Mouse (Mus musculus) MEL (cell line): ENCODE results near the gene Aldoc. TPM values are rescaled to one million over a fixed set of nuclear protein-coding genes. Genes with fewer than 3 reads are reported as not detected.

Experiments
- DNase-seq: peaks from one replicate; pipeline ENCODE4 v3.0.0; 2011; ENCODE audit warnings: low read depth, low spot score
- H3K27ac ChIP-seq: 2 replicates; pipeline ENCODE4 v1.5.1; 2012; ENCODE audit warnings: low read depth, mild to moderate bottlenecking, control low read depth, low read length, moderate library complexity; ENCODE audit not compliant: control insufficient read depth
- H3K27me3 ChIP-seq, 2 experiments: fragments of 150-350 bp in 1 of 2; sonication (generic) in 1 of 2; 2 replicates each; pipeline ENCODE4 v1.6.1; 2012; ENCODE audit warnings: low read length in 2 of 2, mild to moderate bottlenecking in 2 of 2, improper control_type of control experiment in 1 of 2, moderate library complexity in 1 of 2; ENCODE audit not compliant: insufficient read depth in 2 of 2, control insufficient read depth in 1 of 2
- H3K36me3 ChIP-seq, 2 experiments: 2 replicates each; pipeline ENCODE4 v1.6.1; 2012 to 2014; ENCODE audit warnings: low read length in 2 of 2, improper control_type of control experiment in 1 of 2, inconsistent platforms in 1 of 2, mild to moderate bottlenecking in 1 of 2; ENCODE audit not compliant: insufficient read depth in 2 of 2, control insufficient read depth in 1 of 2
- H3K4me1 ChIP-seq, 2 experiments: fragments of 150-350 bp in 1 of 2; sonication (generic) in 1 of 2; 2 replicates each; pipeline ENCODE4 v1.6.1; 2012; ENCODE audit warnings: low read length in 2 of 2, improper control_type of control experiment in 1 of 2, mild to moderate bottlenecking in 1 of 2; ENCODE audit not compliant: insufficient read depth in 2 of 2, control insufficient read depth in 1 of 2
- H3K4me3 ChIP-seq, 2 experiments: fragments of 150-350 bp in 1 of 2; sonication (generic) in 1 of 2; 2 replicates each; pipeline ENCODE4 v1.5.1; 2012; ENCODE audit warnings: low read depth in 2 of 2, low read length in 2 of 2, mild to moderate bottlenecking in 2 of 2, moderate library complexity in 2 of 2, control low read depth in 1 of 2, improper control_type of control experiment in 1 of 2; ENCODE audit not compliant: control insufficient read depth in 1 of 2, insufficient read depth in 1 of 2
- H3K79me2 ChIP-seq: 2 replicates; pipeline ENCODE4 v1.6.1; 2012; ENCODE audit warnings: mild to moderate bottlenecking, low read length, moderate library complexity; ENCODE audit not compliant: control insufficient read depth, poor library complexity, insufficient read depth
- H3K9ac ChIP-seq: 2 replicates; pipeline ENCODE4 v1.6.1; 2012; ENCODE audit warnings: low read depth, mild to moderate bottlenecking, control low read depth, low read length, moderate library complexity; ENCODE audit not compliant: control insufficient read depth, poor library complexity, severe bottlenecking
- H3K9me3 ChIP-seq: fragments of 150-350 bp; sonication (generic); replicated peaks from 2 replicates; pipeline ENCODE4 v1.6.1; 2012; ENCODE audit warnings: mild to moderate bottlenecking, low read length, improper control_type of control experiment, moderate library complexity; ENCODE audit not compliant: insufficient read depth
- ETS1 ChIP-seq: IDR thresholded peaks from 2 replicates; pipeline ENCODE4 v1.6.1; 2012; ENCODE audit warnings: low read depth, mild to moderate bottlenecking, inconsistent platforms, low read length, improper control_type of control experiment, moderate library complexity
- HCFC1 ChIP-seq: IDR thresholded peaks from 2 replicates; pipeline ENCODE4 v1.6.1; 2012; ENCODE audit warnings: low read depth, mild to moderate bottlenecking, inconsistent platforms, low read length, improper control_type of control experiment, moderate library complexity
- JUND ChIP-seq: IDR thresholded peaks from 2 replicates; pipeline ENCODE4 v1.6.1; 2011; ENCODE audit warnings: low read depth, mild to moderate bottlenecking, improper control_type of control experiment, low read length
- MAX ChIP-seq: IDR thresholded peaks from 2 replicates; pipeline ENCODE4 v1.6.1; 2011; ENCODE audit warnings: low read length, improper control_type of control experiment
- NRF1 ChIP-seq: IDR thresholded peaks from 2 replicates; pipeline ENCODE4 v1.6.1; 2014; ENCODE audit warnings: low read depth, mild to moderate bottlenecking, inconsistent platforms, low read length, improper control_type of control experiment, moderate library complexity; ENCODE audit not compliant: poor library complexity, insufficient read depth, severe bottlenecking
- POLR2A ChIP-seq, 2 experiments: IDR thresholded peaks; 2 replicates each; pipeline ENCODE4 v1.6.1; 2011 to 2012; ENCODE audit warnings: low read length in 2 of 2, mild to moderate bottlenecking in 2 of 2, control low read depth in 1 of 2, improper control_type of control experiment in 1 of 2, low read depth in 1 of 2, moderate library complexity in 1 of 2; ENCODE audit not compliant: control insufficient read depth in 1 of 2, insufficient read depth in 1 of 2, poor library complexity in 1 of 2
- RAD21 ChIP-seq: IDR thresholded peaks from 2 replicates; pipeline ENCODE4 v1.6.1; 2011; ENCODE audit warnings: mild to moderate bottlenecking, low read depth, low read length, improper control_type of control experiment
- TAL1 ChIP-seq: IDR thresholded peaks from 2 replicates; pipeline ENCODE4 v1.6.1; 2012; ENCODE audit warnings: mild to moderate bottlenecking, inconsistent platforms, low read length, moderate library complexity, mixed read lengths
- TBP ChIP-seq: IDR thresholded peaks from 2 replicates; pipeline ENCODE4 v1.8.0; 2011; ENCODE audit warnings: low read depth, low read length, improper control_type of control experiment
- UBTF ChIP-seq: IDR thresholded peaks from 2 replicates; pipeline ENCODE4 v1.6.1; 2012; ENCODE audit warnings: low read depth, mild to moderate bottlenecking, inconsistent platforms, low read length, improper control_type of control experiment, moderate library complexity, borderline replicate concordance; ENCODE audit not compliant: insufficient read depth
- USF2 ChIP-seq, 2 experiments: IDR thresholded peaks; 2 replicates each; pipeline ENCODE4 v1.6.1; 2011 to 2012; ENCODE audit warnings: improper control_type of control experiment in 2 of 2, low read length in 2 of 2, borderline replicate concordance in 1 of 2, inconsistent platforms in 1 of 2, low read depth in 1 of 2, mild to moderate bottlenecking in 1 of 2; ENCODE audit not compliant: insufficient read depth in 1 of 2
- ZMIZ1 ChIP-seq: IDR thresholded peaks from 2 replicates; pipeline ENCODE4 v1.6.1; 2012; ENCODE audit warnings: low read depth, mild to moderate bottlenecking, inconsistent platforms, low read length, improper control_type of control experiment, moderate library complexity
- polyA plus RNA-seq, 2 experiments: library from polyadenylated mRNA; stranded (reverse) in 1 of 2; unstranded in 1 of 2; fragments of >175 nt in 1 of 2; fragments of >200 nt in 1 of 2; gene quantifications; 2 replicates each; pipeline versions ENCODE4 v1.2.1 to v1.2.4; 2012; ENCODE audit warnings: low replicate concordance in 2 of 2, low read depth in 1 of 2; ENCODE audit not compliant: insufficient read length in 2 of 2, insufficient read depth in 1 of 2, missing spikeins in 1 of 2
- total RNA-seq: library from RNA; depleted of rRNA; stranded (reverse); fragments of 300-350 nt; gene quantifications from 2 replicates; pipeline ENCODE4 v1.2.3, GENCODE M21; 2012

Aldoc gene
- total and polyA plus RNA-seq, 3 experiments, result 3.0 to 8.1 TPM; not detected in 1

- H3K9ac ChIP-seq, result no peak overlapping the region
- no peaks in the 10 kb centered on the region for H3K9me3 ChIP-seq
- H3K27ac ChIP-seq, result no peak overlapping the region
- TF ChIP-seq ETS1 (no peak), JUND (no peak), RAD21 (no peak), TBP (no peak), UBTF (no peak), TAL1 (no peak), USF2 (IDR thresholded peaks at IDR 0.05; ENCODE audit: borderline replicate concordance in 1 of 2, insufficient read depth in 1 of 2, low read depth in 1 of 2, low read length in 2 of 2) (no peak), NRF1 (no peak), MAX (no peak)
- H3K27me3 ChIP-seq, result peaks cover 12 to 15% of the 10 kb centered on the region in 2 experiments
- H3K36me3 ChIP-seq, result no peaks in the 10 kb centered on the region; a peak in 1 of 4 replicates
- no peak for DNase-seq
- H3K4me3 ChIP-seq, result no peak overlapping the region
- peaks cover 0 to 10% of the 10 kb centered on the region in 2 experiments; a peak in 2 of 4 replicates for H3K4me1 ChIP-seq
- H3K79me2 ChIP-seq, result no peaks in the 10 kb centered on the region
Measured at GRCm38 (mm10) chr11:78363309-78364007, 40.7 kb downstream of the Aldoc start.

GRCm38 (mm10) chr11:78364103-78364502, 41.3 kb downstream of the Aldoc start:
- no peak overlapping the region for H3K9ac ChIP-seq
- H3K27ac ChIP-seq, result no peak overlapping the region
- no peaks in the 10 kb centered on the region for H3K9me3 ChIP-seq
- DNase-seq, result no peak
- H3K27me3 ChIP-seq, result peaks cover 13 to 19% of the 10 kb centered on the region in 2 experiments
- H3K4me3 ChIP-seq, result no peak overlapping the region
- no peak for TF ChIP-seq MAX
- no peak for TF ChIP-seq POLR2A (IDR thresholded peaks at IDR 0.05; ENCODE audit: control insufficient read depth in 1 of 2, insufficient read depth in 1 of 2, low read depth in 1 of 2, low read length in 2 of 2, poor library complexity in 1 of 2)
- no peak for TF ChIP-seq HCFC1
- H3K4me1 ChIP-seq, result peaks cover 0 to 10% of the 10 kb centered on the region in 2 experiments; a peak in 2 of 4 replicates
- no peaks in the 10 kb centered on the region for H3K79me2 ChIP-seq
- no peaks in the 10 kb centered on the region; a peak in 1 of 4 replicates for H3K36me3 ChIP-seq

GRCm38 (mm10) chr11:78367456-78368225, 44.9 kb downstream of the Aldoc start:
- Histone ChIP-seq H3K27me3 (peaks cover 32 to 45% of the 10 kb centered on the region in 2 experiments), H3K4me3 (no peak overlapping the region), H3K4me1 (no peaks in the 10 kb centered on the region), H3K27ac (no peak overlapping the region), H3K36me3 (no peaks in the 10 kb centered on the region), H3K9me3 (no peaks in the 10 kb centered on the region), H3K79me2 (no peaks in the 10 kb centered on the region), H3K9ac (no peak overlapping the region)
- TF ChIP-seq ZMIZ1, result no peak
- no peak for DNase-seq
